Mouse (Mus musculus) C2C12 (cell line): ENCODE data around the gene Gm49405.

Experiments
- CTCF ChIP-seq: IDR thresholded peaks from one replicate; pipeline ENCODE4 v1.5.1; 2011; ENCODE audit not compliant: control insufficient read depth, insufficient read depth, insufficient read length
- MAX ChIP-seq: IDR thresholded peaks from one replicate; pipeline ENCODE4 v1.6.1; 2011; ENCODE audit warnings: mild to moderate bottlenecking, control low read depth
- USF1 ChIP-seq: IDR thresholded peaks from one replicate; pipeline ENCODE4 v1.6.1; 2011; ENCODE audit warnings: low read depth, mild to moderate bottlenecking, control low read depth, moderate library complexity

- no peak for TF ChIP-seq CTCF
- TF ChIP-seq USF1, result no peak
- TF ChIP-seq MAX, result no peak
These were observed 19.5 kb upstream of the Gm49405 start for GRCm38 (mm10) chr19:3980917-3981316.
